Mouse (Mus musculus): ENCODE data around the gene Kif3a.

The Kif3a gene

GRCm38 (mm10) chr11:53567224-53568014, at the start of gene Kif3a:
Kif3a (plus strand) TSS chr11:53567379.
- peak; percentile 96 for DNase-seq

- DNase-seq = no peak
These were observed 48.4 kb upstream of the Kif3a start for GRCm38 (mm10) chr11:53518759-53519158.

- DNase-seq = peak; percentile 72
These were observed 47.7 kb upstream of the Kif3a start, which contains the start of gene Sept8 for GRCm38 (mm10) chr11:53519207-53520121. Sept8 (plus strand) TSS chr11:53519257.

- peak; percentile 51 for DNase-seq
These were observed 46.8 kb upstream of the Kif3a start for GRCm38 (mm10) chr11:53520122-53520978.

- no peak for DNase-seq
These were observed 45.9 kb upstream of the Kif3a start for GRCm38 (mm10) chr11:53521120-53521820.

GRCm38 (mm10) chr11:53521821-53522131, 45.4 kb upstream of the Kif3a start:
- DNase-seq = no peak

- DNase-seq = no peak
These were observed 44.8 kb upstream of the Kif3a start for GRCm38 (mm10) chr11:53522362-53522761.

GRCm38 (mm10) chr11:53522930-53523329, 44.2 kb upstream of the Kif3a start:
- no peak for DNase-seq

GRCm38 (mm10) chr11:53523545-53524405, 43.4 kb upstream of the Kif3a start:
- no peak for DNase-seq

GRCm38 (mm10) chr11:53524905-53525304, 42.3 kb upstream of the Kif3a start:
- no peak for DNase-seq

- peak; percentile 50 for DNase-seq
These were observed 41.7 kb upstream of the Kif3a start for GRCm38 (mm10) chr11:53525461-53525860.

GRCm38 (mm10) chr11:53528397-53529252, 38.6 kb upstream of the Kif3a start:
- DNase-seq = no peak

- no peak for DNase-seq
These were observed 38.0 kb upstream of the Kif3a start for GRCm38 (mm10) chr11:53529253-53529557.

- no peak for DNase-seq
These were observed 37.2 kb upstream of the Kif3a start for GRCm38 (mm10) chr11:53530001-53530400.

GRCm38 (mm10) chr11:53531578-53532230, 35.5 kb upstream of the Kif3a start:
- DNase-seq = no peak

- no peak for DNase-seq
These were observed 35.0 kb upstream of the Kif3a start for GRCm38 (mm10) chr11:53532231-53532620.

- no peak for DNase-seq
These were observed 28.1 kb upstream of the Kif3a start for GRCm38 (mm10) chr11:53539002-53539491.

GRCm38 (mm10) chr11:53540394-53540793, 26.8 kb upstream of the Kif3a start:
- DNase-seq = no peak

GRCm38 (mm10) chr11:53541222-53541621, 26.0 kb upstream of the Kif3a start:
- no peak for DNase-seq

GRCm38 (mm10) chr11:53543021-53543420, 24.2 kb upstream of the Kif3a start:
- no peak for DNase-seq

Data from kidney, adult 18-20 months (tissue).